Mouse (Mus musculus): ENCODE data around the gene Notum. TPM values are rescaled to one million over a fixed set of nuclear protein-coding genes. Genes with fewer than 3 reads are reported as not detected.

The Notum gene
- polyA plus RNA-seq, 1 experiment = 0.24 TPM

- no peak for TF ChIP-seq CTCF (IDR thresholded peaks at IDR 0.05; ENCODE audit: borderline replicate concordance, control insufficient read depth, extremely low read depth, insufficient read depth, low read length, poor library complexity)
- TF ChIP-seq POLR2A (IDR thresholded peaks at IDR 0.05; ENCODE audit: control insufficient read depth, extremely low read depth, insufficient read depth, low read length, poor library complexity) = no peak; the same call in 1 of the 2 replicates
- Histone ChIP-seq H3K4me1 (replicated peaks; ENCODE audit: control insufficient read depth, insufficient read depth, low read length) (peaks cover 50% of the 10 kb centered on the region), H3K36me3 (ENCODE audit: control insufficient read depth, insufficient read depth, low read length) (peaks cover 22% of the 10 kb centered on the region), H3K27ac (ENCODE audit: control insufficient read depth, insufficient read depth, low read length) (peak within 1 kb of the TSS; percentile 49; the same call in 1 of the 2 replicates), H3K27me3 (ENCODE audit: control insufficient read depth, insufficient read depth, low read length) (no peaks in the 10 kb centered on the region), H3K4me3 (ENCODE audit: control insufficient read depth, insufficient read depth, low read length) (peak within 1 kb of the TSS; percentile 72)
- WGBS = 13% methylated on average over 5 of the region's 5 CpGs
- no peak for DNase-seq
Measured at GRCm38 (mm10) chr11:120625152-120625775, 35.7 kb downstream of the Notum start, which contains the start of gene Sirt7. Gene Sirt7 (minus strand): TSS chr11:120625240.

- H3K36me3 ChIP-seq (ENCODE audit: control insufficient read depth, insufficient read depth, low read length) = peaks cover 26% of the 10 kb centered on the region
- H3K4me1 ChIP-seq (replicated peaks; ENCODE audit: control insufficient read depth, insufficient read depth, low read length) = peaks cover 45% of the 10 kb centered on the region
- TF ChIP-seq CTCF (IDR thresholded peaks at IDR 0.05; ENCODE audit: borderline replicate concordance, control insufficient read depth, extremely low read depth, insufficient read depth, low read length, poor library complexity) = 0 out of 2 replicates have a peak, but pooled peaks have one; percentile 10
- TF ChIP-seq POLR2A (IDR thresholded peaks at IDR 0.05; ENCODE audit: control insufficient read depth, extremely low read depth, insufficient read depth, low read length, poor library complexity) = peak; percentile 89
- H3K27me3 ChIP-seq (ENCODE audit: control insufficient read depth, insufficient read depth, low read length) = no peaks in the 10 kb centered on the region
- peak; percentile 86 for DNase-seq
- H3K4me3 ChIP-seq (ENCODE audit: control insufficient read depth, insufficient read depth, low read length) = peak overlapping the region; percentile 72
- H3K27ac ChIP-seq (ENCODE audit: control insufficient read depth, insufficient read depth, low read length) = peak overlapping the region; percentile 49; the same call in 1 of the 2 replicates
- under 1% methylated on average over 53 of the region's 53 CpGs for WGBS
Measured at GRCm38 (mm10) chr11:120624680-120625111, 36.3 kb downstream of the Notum start.

GRCm38 (mm10) chr11:120623961-120624679, 36.9 kb downstream of the Notum start:
- Histone ChIP-seq H3K4me3 (ENCODE audit: control insufficient read depth, insufficient read depth, low read length) (peak overlapping the region; percentile 72), H3K4me1 (replicated peaks; ENCODE audit: control insufficient read depth, insufficient read depth, low read length) (peaks cover 40% of the 10 kb centered on the region), H3K27ac (ENCODE audit: control insufficient read depth, insufficient read depth, low read length) (0 out of 2 replicates have a peak overlapping the region, but pooled peaks have one; percentile 17), H3K27me3 (ENCODE audit: control insufficient read depth, insufficient read depth, low read length) (no peaks in the 10 kb centered on the region), H3K36me3 (ENCODE audit: control insufficient read depth, insufficient read depth, low read length) (peaks cover 26% of the 10 kb centered on the region)
- DNase-seq = peak; percentile 84
- peak; percentile 75; the same call in 1 of the 2 replicates for TF ChIP-seq CTCF (IDR thresholded peaks at IDR 0.05; ENCODE audit: borderline replicate concordance, control insufficient read depth, extremely low read depth, insufficient read depth, low read length, poor library complexity)
- no peak for TF ChIP-seq POLR2A (IDR thresholded peaks at IDR 0.05; ENCODE audit: control insufficient read depth, extremely low read depth, insufficient read depth, low read length, poor library complexity)
- WGBS = 13% methylated on average over 30 of the region's 30 CpGs

GRCm38 (mm10) chr11:120622805-120623204, 38.2 kb downstream of the Notum start:
- H3K4me1 ChIP-seq (replicated peaks; ENCODE audit: control insufficient read depth, insufficient read depth, low read length) = peaks cover 34% of the 10 kb centered on the region
- H3K27ac ChIP-seq (ENCODE audit: control insufficient read depth, insufficient read depth, low read length) = no peak overlapping the region
- H3K4me3 ChIP-seq (ENCODE audit: control insufficient read depth, insufficient read depth, low read length) = no peak overlapping the region
- H3K27me3 ChIP-seq (ENCODE audit: control insufficient read depth, insufficient read depth, low read length) = no peaks in the 10 kb centered on the region
- WGBS = 95% methylated on average over 6 of the region's 6 CpGs
- DNase-seq = no peak
- peaks cover 32% of the 10 kb centered on the region for H3K36me3 ChIP-seq (ENCODE audit: control insufficient read depth, insufficient read depth, low read length)
- TF ChIP-seq CTCF (IDR thresholded peaks at IDR 0.05; ENCODE audit: borderline replicate concordance, control insufficient read depth, extremely low read depth, insufficient read depth, low read length, poor library complexity) (no peak), POLR2A (IDR thresholded peaks at IDR 0.05; ENCODE audit: control insufficient read depth, extremely low read depth, insufficient read depth, low read length, poor library complexity) (no peak)

- WGBS = 96% methylated on average over 14 of the region's 14 CpGs
- Histone ChIP-seq H3K27me3 (ENCODE audit: control insufficient read depth, insufficient read depth, low read length) (no peaks in the 10 kb centered on the region), H3K4me3 (ENCODE audit: control insufficient read depth, insufficient read depth, low read length) (no peak overlapping the region), H3K4me1 (replicated peaks; ENCODE audit: control insufficient read depth, insufficient read depth, low read length) (peaks cover 20% of the 10 kb centered on the region), H3K27ac (ENCODE audit: control insufficient read depth, insufficient read depth, low read length) (no peak overlapping the region), H3K36me3 (ENCODE audit: control insufficient read depth, insufficient read depth, low read length) (peaks cover 32% of the 10 kb centered on the region)
- no peak for TF ChIP-seq CTCF (IDR thresholded peaks at IDR 0.05; ENCODE audit: borderline replicate concordance, control insufficient read depth, extremely low read depth, insufficient read depth, low read length, poor library complexity)
- TF ChIP-seq POLR2A (IDR thresholded peaks at IDR 0.05; ENCODE audit: control insufficient read depth, extremely low read depth, insufficient read depth, low read length, poor library complexity) = no peak
- no peak for DNase-seq
Measured at GRCm38 (mm10) chr11:120620195-120620594, 40.8 kb downstream of the Notum start.

Measured in thymus, adult 2 months (tissue).